9 mouse cellular contexts compared by ENCODE assay signal in genomic region chr13:62812713-62813112, GRCm38 (mm10). TPM values are rescaled to one million over a fixed set of nuclear protein-coding genes. Genes with fewer than 3 reads are reported as not detected.
DNase-seq lines count a peak whose midpoint lies in the region; ATAC-seq lines count a peak whose summit lies in the region.
"Had no signal": no experiment of that assay in that cellular context is flagged by ENCODE, and none has a peak within 500 bp of the region (broad histone marks: within the 10 kb centered on the region; RNA-seq: fewer than 3 reads in every experiment).

No protein-coding gene starts in this region.

- DNase-seq in kidney, postnatal 14 days, result no peak
- no peak for DNase-seq in forebrain, embryonic 10.5 days (ENCODE audit: extremely low spot score, low spot score)
- DNase-seq in frontal cortex, adult 2 months (ENCODE audit: extremely low spot score in 1 of 2, low spot score in 1 of 2), result no peak
- DNase-seq in cerebellum, postnatal 4 days (ENCODE audit: low spot score in 2 of 2), result no peak
- no peak for DNase-seq in adrenal gland, adult 8-10 months

- H3K4me3 ChIP-seq in kidney, embryonic 15.5 days (replicated peaks), result peak overlapping the region; percentile 43
- H3K4me3 ChIP-seq in forebrain, embryonic 10.5 days, result peak overlapping the region; percentile 48
- peak overlapping the region; percentile 40 for H3K4me3 ChIP-seq in limb, embryonic 12.5 days (replicated peaks)
- peak overlapping the region; percentile 31; the same call in 1 of the 2 replicates for H3K4me3 ChIP-seq in neural tube, embryonic 14.5 days (ENCODE audit: low read depth, low read length)

- no peak overlapping the region for H3K27ac ChIP-seq in kidney, embryonic 15.5 days
- H3K27ac ChIP-seq in forebrain, embryonic 10.5 days, result no peak overlapping the region
- H3K27ac ChIP-seq in limb, embryonic 12.5 days, result no peak overlapping the region
- no peak overlapping the region for H3K27ac ChIP-seq in neural tube, embryonic 14.5 days (ENCODE audit: low read depth, low read length)

- no peak overlapping the region for H3K9ac ChIP-seq in kidney, embryonic 15.5 days
- H3K9ac ChIP-seq in limb, embryonic 12.5 days (replicated peaks), result peak overlapping the region; percentile 48; the same call in 1 of the 2 replicates
- 0 out of 2 replicates have a peak overlapping the region, but pooled peaks have one; percentile 11 for H3K9ac ChIP-seq in neural tube, embryonic 14.5 days (replicated peaks; ENCODE audit: low read depth, low read length)

- H3K9me3 ChIP-seq in kidney, embryonic 15.5 days (replicated peaks), result no peaks in the 10 kb centered on the region
- H3K9me3 ChIP-seq in forebrain, embryonic 10.5 days, result 0 out of 2 replicates have a peak, but pooled peaks cover 5% of the 10 kb centered on the region
- peaks cover 3% of the 10 kb centered on the region; the same call in 1 of the 2 replicates for H3K9me3 ChIP-seq in limb, embryonic 12.5 days
- no peaks in the 10 kb centered on the region for H3K9me3 ChIP-seq in neural tube, embryonic 14.5 days (ENCODE audit: control insufficient read depth, low read length)

- H3K36me3 ChIP-seq in kidney, embryonic 15.5 days, result no peaks in the 10 kb centered on the region
- H3K36me3 ChIP-seq in forebrain, embryonic 10.5 days (replicated peaks), result no peaks in the 10 kb centered on the region
- no peaks in the 10 kb centered on the region for H3K36me3 ChIP-seq in limb, embryonic 12.5 days
- H3K36me3 ChIP-seq in neural tube, embryonic 14.5 days (ENCODE audit: control insufficient read depth, insufficient read depth, low read length), result no peaks in the 10 kb centered on the region
- H3K36me3 ChIP-seq: G1E had no signal

- H3K4me1 ChIP-seq in kidney, embryonic 15.5 days, result no peaks in the 10 kb centered on the region
- H3K4me1 ChIP-seq in forebrain, embryonic 10.5 days, result no peaks in the 10 kb centered on the region
- H3K4me1 ChIP-seq in limb, embryonic 12.5 days (replicated peaks), result no peaks in the 10 kb centered on the region
- H3K4me1 ChIP-seq in neural tube, embryonic 14.5 days (ENCODE audit: control insufficient read depth, insufficient read depth, low read length), result no peaks in the 10 kb centered on the region

- no peaks in the 10 kb centered on the region for H3K27me3 ChIP-seq in kidney, embryonic 15.5 days
- H3K27me3 ChIP-seq in forebrain, embryonic 10.5 days (ENCODE audit: poor library complexity, severe bottlenecking), result no peaks in the 10 kb centered on the region
- H3K27me3 ChIP-seq in limb, embryonic 12.5 days, result no peaks in the 10 kb centered on the region
- no peaks in the 10 kb centered on the region for H3K27me3 ChIP-seq in neural tube, embryonic 14.5 days (ENCODE audit: control insufficient read depth, insufficient read depth, low read length)

- ATAC-seq in kidney, embryonic 15.5 days (replicated peaks; ENCODE audit: low FRiP score), result no peak
- no peak for ATAC-seq in limb, embryonic 12.5 days (ENCODE audit: insufficient number of reproducible peaks, insufficient read depth, low FRiP score, low TSS enrichment, low read depth)
- no peak for ATAC-seq in neural tube, embryonic 14.5 days (ENCODE audit: low read depth)

- H3K4me2 ChIP-seq in kidney, embryonic 15.5 days, result peak overlapping the region; percentile 64
- H3K4me2 ChIP-seq in limb, embryonic 12.5 days, result peak overlapping the region; percentile 60
- H3K4me2 ChIP-seq in neural tube, embryonic 14.5 days (ENCODE audit: low read depth, low read length), result peak overlapping the region; percentile 51

- 5% methylated on average over 32 of the region's 32 CpGs for WGBS in kidney, embryonic 15.5 days
- WGBS in forebrain, embryonic 10.5 days, result 12% methylated on average over 32 of the region's 32 CpGs
- 3% methylated on average over 32 of the region's 32 CpGs for WGBS in limb, embryonic 12.5 days
- WGBS in neural tube, embryonic 14.5 days, result 6% methylated on average over 25 of the region's 32 CpGs

RNA-seq across cellular contexts. Expression of gene Gm5141, which starts 27.1 kb away (rescaled TPM):
- 10.3 and 12.5 TPM in 2 replicates for polyA plus RNA-seq in kidney, embryonic 15.5 days (2015; fragmentation: Nextera tagmentation; extraction: Ambion mirVana)
- polyA plus RNA-seq in forebrain, embryonic 10.5 days (2016; fragmentation: Nextera tagmentation; extraction: Ambion mirVana), result 11.4 and 13.3 TPM in 2 replicates
- polyA plus RNA-seq in limb, embryonic 12.5 days (2016; fragmentation: Nextera tagmentation; extraction: Ambion mirVana), result 15.6 and 16.4 TPM in 2 replicates
- polyA plus RNA-seq in neural tube, embryonic 14.5 days (2014; fragmentation: Nextera tagmentation; extraction: Ambion mirVana), result 10.3 and 11.7 TPM in 2 replicates
- polyA plus RNA-seq in frontal cortex, adult 2 months (2012; rRNA removed), result 2.7 and 3.0 TPM in 2 replicates
- 1 to 10 TPM; 1.3 to 6.8 (median 3.1) TPM for total RNA-seq in adrenal gland, adult 8-10 months (2022)
- polyA plus RNA-seq: G1E had no signal

RNA-seq across cellular contexts. Expression of gene Fbp2, which starts 45.5 kb away (rescaled TPM):
- 14.2 and 14.3 TPM in 2 replicates for polyA plus RNA-seq in kidney, embryonic 15.5 days (2015; fragmentation: Nextera tagmentation; extraction: Ambion mirVana)
- polyA plus RNA-seq in forebrain, embryonic 10.5 days (2016; fragmentation: Nextera tagmentation; extraction: Ambion mirVana), result 0.10 TPM in 1 of 2 replicates, not detected in the other
- 0.73 and 1.1 TPM in 2 replicates for polyA plus RNA-seq in limb, embryonic 12.5 days (2016; fragmentation: Nextera tagmentation; extraction: Ambion mirVana)
- polyA plus RNA-seq in neural tube, embryonic 14.5 days (2014; fragmentation: Nextera tagmentation; extraction: Ambion mirVana), result 0.19 and 0.55 TPM in 2 replicates
- 0.06 and 0.12 TPM in 2 replicates for polyA plus RNA-seq in frontal cortex, adult 2 months (2012; rRNA removed)
- 1 to 10 TPM in 3 of 4 experiments, not detected in 1; 1.6 to 2.1 (median 1.9) TPM for total RNA-seq in adrenal gland, adult 8-10 months (2022)
- total RNA-seq: G1E had no signal
- polyA plus RNA-seq: G1E had no signal

RNA-seq across cellular contexts. Expression of gene Platr25, which starts 52.2 kb away (rescaled TPM):
- 28.4 and 28.9 TPM in 2 replicates for polyA plus RNA-seq in kidney, embryonic 15.5 days (2015; fragmentation: Nextera tagmentation; extraction: Ambion mirVana)
- 30.6 and 30.9 TPM in 2 replicates for polyA plus RNA-seq in forebrain, embryonic 10.5 days (2016; fragmentation: Nextera tagmentation; extraction: Ambion mirVana)
- 38.5 and 45.0 TPM in 2 replicates for polyA plus RNA-seq in limb, embryonic 12.5 days (2016; fragmentation: Nextera tagmentation; extraction: Ambion mirVana)
- polyA plus RNA-seq in neural tube, embryonic 14.5 days (2014; fragmentation: Nextera tagmentation; extraction: Ambion mirVana), result 43.7 and 44.9 TPM in 2 replicates
- 8.7 and 9.5 TPM in 2 replicates for polyA plus RNA-seq in frontal cortex, adult 2 months (2012; rRNA removed)
- total RNA-seq in adrenal gland, adult 8-10 months (2022), result 10 to 100 TPM in 1 of 4 experiments, 1 to 10 TPM in 3; 4.4 to 10.4 (median 7.1) TPM
- polyA plus RNA-seq: G1E had no signal
